Mouse (Mus musculus): Measurements from ENCODE around the gene Gm20388.

- TF ChIP-seq POLR2A (IDR thresholded peaks at IDR 0.05; ENCODE audit: borderline replicate concordance, insufficient read depth, low read length) (no peak), CTCF (IDR thresholded peaks at IDR 0.05; ENCODE audit: borderline replicate concordance, insufficient read depth, low read depth, low read length) (no peak)
These were observed 3904.7 kb downstream of the Gm20388 start for GRCm38 (mm10) chr8:123815325-123815724.
